Mouse (Mus musculus) cerebellum, postnatal 10 days (tissue): ENCODE data around the gene Wnt11.
A peak's percentile ranks its signal among the peaks of the same experiment; 100 is the strongest.

Experiments used
- DNase-seq, 2 experiments: peaks; one replicate each; pipeline ENCODE4 v3.0.0; 2021; ENCODE audit warnings: mixed read lengths in 2 of 2

Gene Wnt11

DNA sequence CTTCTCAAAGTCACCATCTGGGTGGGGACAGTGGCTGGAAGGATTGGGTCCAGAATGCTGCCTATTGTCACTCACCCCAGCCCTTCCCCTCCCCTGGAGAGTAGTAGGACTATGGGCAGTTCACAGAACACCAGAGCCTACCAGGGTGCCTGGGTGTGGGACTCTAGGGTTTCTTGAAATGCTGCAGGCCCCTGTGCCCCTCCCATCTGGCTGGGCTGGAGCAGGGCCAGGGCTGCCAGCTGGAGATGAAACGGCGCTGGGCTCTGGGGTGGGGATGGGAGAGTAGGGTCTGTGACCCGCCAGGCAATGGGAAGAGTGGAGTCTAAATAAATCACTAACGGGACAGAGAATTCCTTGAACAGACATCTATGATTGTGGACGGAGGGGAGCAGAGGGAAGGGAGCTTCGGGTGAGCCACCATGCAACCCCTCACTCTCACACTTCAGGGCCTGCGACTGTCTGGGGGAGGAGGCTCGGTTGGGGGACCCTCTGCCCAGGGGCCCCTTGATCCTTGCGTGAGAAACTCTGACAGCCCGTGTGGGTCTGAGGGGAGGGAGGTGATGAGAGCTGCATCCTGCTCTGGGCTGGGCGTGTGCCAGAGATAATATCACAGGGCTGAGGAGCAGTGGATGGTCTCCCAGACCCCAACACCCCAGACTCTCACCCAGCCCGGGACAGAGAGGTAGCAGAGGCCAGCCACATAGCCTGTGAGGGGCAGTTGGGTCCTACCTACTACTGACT lies 32.3 kb downstream of the Wnt11 start:
- DNase-seq: peak; percentile 57 to 71

DNA sequence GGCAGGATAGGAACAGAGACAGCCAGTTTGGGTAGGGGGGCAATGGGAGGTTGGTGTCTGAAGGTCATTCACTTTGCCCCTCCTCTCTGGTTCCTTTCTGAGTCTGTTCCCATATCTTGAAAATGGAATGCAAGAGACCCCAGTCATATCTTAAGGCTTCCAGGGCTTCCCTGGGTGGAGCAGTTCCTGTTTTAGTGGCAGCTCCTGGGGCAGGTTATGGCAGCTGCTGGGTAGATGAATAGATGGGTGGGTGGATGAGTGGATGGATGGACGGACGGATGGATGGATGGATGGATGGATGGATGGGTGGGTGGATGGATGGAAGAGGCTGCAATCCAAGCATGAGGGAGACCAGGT lies 32.9 kb downstream of the Wnt11 start:
- DNase-seq: no peak

DNA sequence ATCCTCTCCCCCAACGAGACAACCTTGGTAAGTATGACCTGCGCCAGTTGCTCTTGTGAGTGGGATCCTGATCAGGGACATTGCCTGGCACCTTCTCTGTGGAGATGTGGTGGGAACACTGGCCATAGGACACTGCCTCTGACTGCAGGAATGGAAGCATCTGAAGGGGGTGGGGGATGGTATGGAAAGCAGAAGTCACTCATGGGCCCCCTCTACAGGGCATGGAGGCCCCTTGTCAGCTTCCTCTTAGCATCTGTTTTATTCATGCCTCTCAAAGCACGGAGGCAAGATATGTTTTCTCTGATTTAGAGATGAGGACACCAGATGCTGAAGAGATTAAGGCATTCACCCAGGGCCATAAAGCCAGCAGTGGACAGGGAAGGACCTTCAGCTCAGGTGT lies 34.2 kb downstream of the Wnt11 start:
- no peak for DNase-seq

DNA sequence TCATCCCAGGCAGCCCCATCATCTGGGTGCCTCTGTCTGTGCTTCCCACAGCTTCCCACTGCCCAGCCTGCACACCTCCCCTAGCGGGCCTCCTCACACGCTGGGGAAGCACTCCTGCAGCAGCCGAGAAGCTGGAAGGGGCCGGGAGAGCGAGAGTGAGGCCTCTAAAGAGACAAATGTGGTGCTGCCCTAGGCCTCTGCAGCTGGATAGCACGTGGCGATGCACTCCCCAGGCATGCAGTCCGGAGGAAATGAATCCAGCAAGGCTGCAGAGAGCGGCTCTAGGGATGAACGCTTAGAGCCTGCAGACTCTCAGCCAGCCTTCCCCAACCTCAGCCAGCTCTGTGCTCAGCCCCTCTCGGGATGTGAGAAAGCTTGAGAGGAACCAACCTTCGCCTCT lies 35.9 kb downstream of the Wnt11 start:
- no peak for DNase-seq

GRCm38 (mm10) chr7:98871882-98872281 lies 37.0 kb downstream of the Wnt11 start:
- peak; percentile 32 to 40 for DNase-seq

GRCm38 (mm10) chr7:98873316-98873715 lies 38.4 kb downstream of the Wnt11 start:
- DNase-seq: no peak

- DNase-seq: peak in 1 of 2 experiments; percentile 46
These were observed 39.6 kb downstream of the Wnt11 start for GRCm38 (mm10) chr7:98874411-98874951.

DNA sequence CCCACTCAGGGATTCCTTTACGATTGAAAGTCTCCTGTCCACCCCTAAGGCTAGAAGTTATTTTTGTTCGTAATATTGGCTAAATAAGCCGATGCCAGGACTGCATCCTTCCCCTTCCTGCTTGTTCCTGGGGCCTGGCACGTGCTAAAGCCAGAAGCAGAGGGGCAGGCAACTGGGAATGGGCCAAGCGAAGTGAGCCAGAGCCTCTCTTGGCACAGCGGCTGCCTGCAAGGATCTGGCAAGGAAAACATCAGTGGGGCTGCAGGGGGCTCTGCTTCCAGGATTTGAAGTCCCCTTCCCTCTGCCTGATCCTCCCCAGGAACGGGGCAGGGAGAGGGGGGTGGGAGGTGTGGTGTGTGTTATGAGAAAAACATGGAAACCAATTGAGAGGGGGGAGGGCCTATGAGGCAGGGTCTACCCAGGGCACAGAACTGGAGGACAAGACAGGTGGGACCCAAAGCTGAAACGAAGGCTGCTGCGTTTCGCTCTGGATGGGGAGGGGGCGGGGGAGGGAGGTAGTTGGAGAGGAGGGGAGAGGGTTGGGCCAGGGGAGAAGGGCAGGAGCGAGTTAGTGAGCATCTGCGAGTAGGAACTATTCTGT lies 40.6 kb downstream of the Wnt11 start:
- peak; percentile 89 to 94 for DNase-seq

DNA sequence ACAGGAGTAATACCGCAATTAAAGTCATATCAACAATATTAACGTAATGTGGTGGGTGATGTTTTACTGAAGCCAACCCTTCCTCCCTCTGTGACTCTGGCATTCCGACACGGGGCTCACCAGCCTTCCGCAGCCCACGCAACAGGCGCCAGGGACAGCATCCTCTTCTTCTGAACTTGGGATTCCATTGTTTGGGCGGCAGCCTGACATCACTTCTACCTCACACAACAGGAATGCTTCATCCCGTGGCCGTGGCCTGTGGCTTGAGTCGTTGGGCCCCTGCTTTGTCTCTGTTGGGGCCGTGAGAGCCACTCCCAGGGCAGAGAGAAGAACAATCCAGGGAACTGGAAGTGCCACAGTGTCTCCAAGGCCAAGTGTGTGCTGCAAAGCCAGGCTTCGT lies 41.2 kb downstream of the Wnt11 start:
- no peak for DNase-seq

- DNase-seq: no peak
These were observed 44.3 kb downstream of the Wnt11 start for GRCm38 (mm10) chr7:98879176-98879575.

- peak; percentile 58 to 63 for DNase-seq
These were observed 47.0 kb downstream of the Wnt11 start for GRCm38 (mm10) chr7:98881887-98882286.

DNA sequence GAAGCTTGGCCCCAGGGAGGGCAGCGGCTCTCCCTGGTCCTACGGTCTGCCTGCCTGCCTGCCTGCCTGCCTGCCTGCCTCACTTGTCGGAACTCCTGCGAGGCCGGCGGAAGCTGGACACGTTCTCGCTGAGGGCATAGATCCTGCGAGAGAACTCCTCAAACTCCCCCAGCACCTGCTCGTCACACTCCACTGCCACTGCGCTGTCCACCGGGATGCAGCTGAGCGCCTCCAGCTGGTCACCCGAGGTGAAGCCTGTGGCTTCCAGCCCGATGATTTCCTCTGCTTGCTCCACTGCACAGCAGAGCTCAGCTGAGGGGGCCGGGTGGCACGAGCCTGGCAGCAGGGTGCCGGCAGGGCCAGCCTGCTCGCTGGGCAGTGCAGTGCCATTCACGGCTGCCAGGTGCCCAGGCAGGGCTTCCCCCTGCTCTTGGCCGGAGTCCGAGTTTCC lies 52.9 kb downstream of the Wnt11 start:
- DNase-seq: peak; percentile 88 to 94

- DNase-seq: peak; percentile 61 to 71
These were observed 53.9 kb downstream of the Wnt11 start for GRCm38 (mm10) chr7:98888810-98889209.

DNA sequence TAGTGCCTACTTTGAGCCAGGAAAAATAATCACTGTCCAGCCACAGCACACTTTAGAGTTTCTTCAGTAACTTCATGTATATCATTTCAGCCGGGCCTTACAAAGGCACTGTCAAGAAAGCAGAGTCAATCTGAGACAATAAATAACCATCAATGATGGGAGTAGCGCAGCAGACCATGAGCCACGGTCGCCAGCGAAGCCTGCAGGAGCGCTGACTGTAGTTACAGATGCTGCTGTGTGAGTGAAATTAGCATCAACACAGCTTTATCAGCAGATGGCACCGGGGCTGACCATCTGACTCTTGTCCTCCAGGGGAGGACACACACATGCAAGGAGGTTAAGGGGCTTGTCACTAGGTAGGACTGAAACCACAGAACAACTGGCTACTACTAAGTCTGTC lies 54.3 kb downstream of the Wnt11 start:
- peak; percentile 52 to 69 for DNase-seq

DNA sequence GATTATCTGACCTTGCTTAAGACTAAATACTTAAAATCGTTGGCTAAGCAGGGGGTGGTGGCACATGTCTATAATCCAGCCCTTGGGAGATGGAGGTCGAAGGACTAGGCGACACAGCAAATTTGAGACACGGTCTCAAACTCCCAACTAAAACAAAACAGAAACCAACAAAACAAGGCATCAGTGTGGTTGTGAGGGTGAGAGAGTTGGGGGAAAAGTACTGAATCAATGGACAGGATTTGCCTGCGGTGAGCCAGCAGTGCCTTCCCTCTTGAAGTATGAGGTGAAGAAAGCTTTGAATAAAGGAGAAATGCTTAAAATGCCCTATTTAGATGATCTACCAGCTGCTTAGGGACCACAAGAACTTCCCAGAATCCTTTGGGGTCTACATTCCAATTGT lies 58.2 kb downstream of the Wnt11 start:
- DNase-seq: no peak

DNA sequence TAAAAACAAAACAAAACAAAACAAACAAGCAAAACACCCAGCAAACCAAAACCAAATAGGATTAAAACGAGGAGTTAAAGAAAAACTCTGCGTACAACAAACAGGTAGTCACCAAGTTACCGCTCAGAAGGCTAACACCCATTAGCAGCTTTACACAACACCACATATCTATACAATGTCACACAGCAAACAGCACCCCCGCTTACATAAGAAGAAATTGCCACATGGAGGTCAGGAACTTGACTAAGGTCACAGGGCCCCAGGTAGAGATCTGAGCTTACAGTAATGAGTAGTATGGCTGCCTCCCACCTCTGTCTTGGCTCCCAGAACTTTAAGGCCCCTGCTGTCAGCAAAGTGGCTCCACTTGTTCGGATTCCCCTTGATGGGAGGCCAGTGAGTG lies 59.4 kb downstream of the Wnt11 start:
- DNase-seq: no peak

- DNase-seq: no peak
These were observed 59.9 kb downstream of the Wnt11 start for GRCm38 (mm10) chr7:98894768-98895167.

DNA sequence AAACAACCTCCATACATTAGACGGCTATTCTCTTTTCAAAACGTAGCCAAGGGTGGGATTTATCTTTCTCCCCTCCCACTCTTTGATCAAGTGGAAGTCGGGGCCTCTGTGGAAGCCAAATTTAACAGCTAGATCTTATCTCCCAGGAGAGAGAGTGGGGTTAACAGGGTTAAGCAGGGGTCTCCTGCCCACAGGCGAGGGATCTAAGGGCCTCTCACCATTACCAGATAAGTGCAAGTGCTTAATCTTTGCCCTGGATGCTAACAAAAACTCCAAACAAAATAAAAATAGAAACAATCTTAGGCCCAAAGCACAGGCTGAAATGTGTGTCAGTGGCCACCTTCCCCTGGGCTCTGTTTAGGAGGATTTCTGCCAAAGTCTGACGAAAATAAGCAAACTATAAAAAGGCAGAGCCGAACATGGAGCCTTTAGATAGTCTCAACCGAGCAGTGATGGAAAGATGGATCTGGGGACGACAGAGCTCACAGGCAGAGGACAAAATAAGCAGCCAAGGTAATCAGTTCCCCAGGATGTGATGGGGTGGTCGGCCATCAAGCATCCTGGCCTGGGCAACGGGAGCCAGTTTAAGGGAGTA lies 60.7 kb downstream of the Wnt11 start:
- no peak for DNase-seq

- no peak for DNase-seq
These were observed 62.4 kb downstream of the Wnt11 start for GRCm38 (mm10) chr7:98897323-98897722.

DNA sequence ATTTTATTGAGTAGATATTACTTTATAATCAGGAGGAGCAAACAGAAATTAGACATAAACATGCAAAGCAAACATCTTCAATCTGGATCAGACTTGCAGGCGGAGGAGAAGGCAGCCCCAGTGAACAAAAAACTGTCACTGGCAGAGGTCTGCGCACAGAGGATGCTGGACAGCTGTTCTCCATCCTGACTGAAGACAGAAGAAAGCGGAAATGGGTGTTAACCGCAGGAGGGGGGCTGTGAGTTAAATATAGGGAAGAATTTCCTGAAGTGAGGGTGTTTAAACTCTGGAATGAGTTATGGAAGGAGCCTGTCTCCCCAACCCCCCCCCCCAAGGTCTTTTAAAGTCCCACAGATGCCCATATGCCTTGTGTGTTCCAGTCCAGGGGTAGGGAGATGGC lies 64.9 kb downstream of the Wnt11 start:
- DNase-seq: no peak

DNA sequence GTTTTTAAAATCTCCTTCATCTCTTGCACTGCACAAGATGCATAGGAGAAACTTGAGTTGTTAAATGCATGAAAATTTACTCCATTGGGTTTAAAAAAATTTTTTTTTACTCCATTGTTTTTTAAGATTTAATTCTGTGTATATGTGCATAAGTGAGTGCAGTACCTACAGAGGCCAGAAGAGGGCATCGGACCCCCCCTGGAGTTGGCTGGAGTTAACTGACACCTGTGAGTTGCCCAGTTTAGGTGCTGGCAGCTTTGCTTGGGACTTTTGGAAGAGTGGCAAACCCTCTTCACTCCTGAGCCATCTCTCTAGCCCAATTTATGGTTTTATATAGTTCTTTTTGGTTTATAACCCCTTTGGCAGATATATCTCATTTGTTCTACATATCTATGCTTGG lies 66.2 kb downstream of the Wnt11 start:
- DNase-seq: peak in 1 of 2 experiments; percentile 49

DNA sequence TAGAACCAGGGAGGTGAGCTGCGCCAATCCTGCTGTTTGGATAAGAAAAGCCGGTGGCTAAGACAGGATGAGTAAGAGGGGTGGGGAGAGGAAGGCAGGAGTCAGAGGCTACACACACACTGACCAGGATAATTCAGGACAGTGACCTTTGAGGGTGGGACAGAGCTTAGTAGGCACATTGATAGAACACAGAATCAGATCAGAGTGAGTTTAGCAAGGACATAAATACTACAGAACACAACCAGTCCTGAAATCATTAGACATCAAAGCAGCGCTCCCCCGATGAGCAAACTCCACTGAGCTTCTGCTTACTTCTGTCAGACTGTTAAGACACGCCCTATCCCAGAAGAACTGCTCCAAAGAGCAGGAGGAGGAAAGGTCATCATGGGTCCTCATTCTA lies 69.0 kb downstream of the Wnt11 start:
- DNase-seq: no peak
